Mouse (Mus musculus) cerebellum, adult 2 months (tissue): Measurements from ENCODE around the gene Blm.

Experiments
- CTCF ChIP-seq: fragments of 200-500 bp; IDR thresholded peaks from 2 replicates; pipeline ENCODE4 v1.5.1; 2011; ENCODE audit warnings: low read depth, mild to moderate bottlenecking, control low read depth, low read length, moderate library complexity, borderline replicate concordance; ENCODE audit not compliant: insufficient read depth
- POLR2A ChIP-seq: fragments of 200-500 bp; IDR thresholded peaks from 2 replicates; pipeline ENCODE4 v1.6.1; 2011; ENCODE audit warnings: low read length, control low read depth, borderline replicate concordance; ENCODE audit not compliant: insufficient read depth

DNA sequence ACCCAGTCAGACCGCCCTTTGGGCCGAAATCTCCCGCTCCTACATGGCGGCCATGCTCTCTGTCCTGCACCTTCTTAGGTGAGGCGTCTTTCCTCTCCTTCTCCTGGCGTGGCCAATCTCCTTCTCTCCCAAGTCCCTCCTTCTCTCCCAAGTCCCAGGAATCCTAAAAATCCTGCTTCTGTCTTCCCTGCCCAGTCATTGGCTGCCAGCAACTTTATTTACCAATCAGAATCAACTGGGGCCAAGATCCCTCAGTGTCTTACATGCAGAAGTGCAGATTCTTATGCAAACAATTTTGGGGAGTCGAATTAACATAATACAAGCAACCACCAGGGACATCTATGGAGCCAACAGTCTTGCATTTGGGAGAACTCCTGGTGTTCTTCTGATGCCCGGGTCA lies 33.1 kb upstream of the Blm start:
- TF ChIP-seq CTCF (no peak), POLR2A (no peak)
